Mouse (Mus musculus): ENCODE measurements at regions not wholly inside any gene's neighbourhood (a gene's known extent, or its start where the extent isn't known, plus 50 kb on each side); places are given as distances from the start of the nearest gene placed in this dataset.
A peak's percentile ranks its signal among the peaks of the same experiment; 100 is the strongest.
"Not testable (repeated sequence)": the region's sequence is repeated elsewhere in the genome, so short reads cannot be mapped to it uniquely, and the experiment has no call there.

DNA sequence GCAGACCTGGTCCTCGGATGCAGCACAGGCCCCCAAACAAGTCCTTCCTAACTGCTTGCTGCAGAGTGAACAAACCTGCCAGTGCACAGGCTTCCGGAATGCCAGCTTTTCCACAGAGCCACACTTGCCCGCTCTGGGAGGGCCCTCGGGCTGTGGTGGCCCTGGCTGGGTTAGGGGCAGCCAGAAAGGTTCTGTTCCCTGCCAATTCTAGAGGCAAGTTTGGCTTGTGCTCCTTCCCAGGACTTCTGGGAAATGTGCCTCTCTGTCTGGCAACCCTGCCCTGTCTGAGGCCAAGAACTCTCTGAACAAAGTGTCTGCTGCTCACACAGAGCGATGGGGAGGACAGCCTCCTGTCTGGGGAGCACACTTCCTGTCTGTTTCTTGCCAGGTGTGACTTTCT is 66.4 kb downstream of the Xrcc2 start:
- DNase-seq (ENCODE audit: low read depth, low spot score): no peak

- DNase-seq (ENCODE audit: low read depth, low spot score): no peak
These were observed 67.5 kb downstream of the Xrcc2 start for GRCm38 (mm10) chr5:25638097-25638496.

DNA sequence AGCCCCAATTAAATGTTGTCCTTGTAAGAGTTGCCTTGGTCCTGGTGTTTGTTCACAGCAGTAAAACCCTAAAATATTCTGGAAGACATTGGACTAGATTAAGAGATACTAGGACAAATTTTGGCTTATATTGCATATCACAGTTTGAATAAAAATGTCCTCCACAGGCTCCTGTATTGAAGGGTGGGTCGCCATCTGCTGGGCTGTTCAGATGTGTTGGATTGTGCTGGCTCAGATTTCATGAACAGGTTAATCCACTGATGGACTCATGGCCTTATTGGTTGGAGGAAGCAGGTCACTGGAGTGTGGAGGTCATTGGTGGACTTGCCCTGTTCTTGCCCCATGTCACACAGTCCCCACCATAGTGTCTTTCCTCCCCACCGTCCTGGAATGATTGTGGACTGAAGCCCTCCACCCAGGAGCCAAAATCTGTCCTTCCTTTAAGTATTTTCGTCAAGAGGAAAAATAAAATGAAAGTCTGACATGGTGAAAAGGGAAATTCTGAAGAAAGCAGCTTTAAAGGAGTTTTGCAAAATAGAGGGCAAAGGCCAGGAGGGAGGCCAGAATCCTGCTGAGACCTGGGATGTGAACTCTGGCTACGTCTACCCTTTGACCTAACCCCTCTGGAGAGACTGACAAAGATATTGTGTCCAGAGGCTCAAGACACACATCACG is 72.6 kb downstream of the Xrcc2 start:
- no peak for DNase-seq (ENCODE audit: low read depth, low spot score)

DNA sequence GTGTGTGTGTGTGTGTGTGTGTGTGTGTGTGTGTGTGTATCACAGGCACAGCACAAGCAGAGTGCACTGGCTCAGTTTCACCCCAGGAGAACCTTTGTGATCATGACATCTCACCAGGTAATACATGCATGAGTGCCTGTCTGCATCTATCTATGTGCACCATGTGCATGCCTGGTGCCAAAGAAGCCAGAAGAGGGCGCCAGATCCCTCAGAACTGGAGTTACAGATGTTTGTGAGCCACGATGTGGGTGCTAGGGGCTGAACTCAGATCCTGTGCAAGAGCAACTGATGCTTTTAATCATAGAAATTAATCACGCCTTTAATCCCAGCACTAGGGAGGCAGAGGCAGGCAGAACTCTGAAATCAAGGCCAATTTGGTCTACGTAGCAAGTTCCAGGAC is 75.9 kb downstream of the Xrcc2 start:
- DNase-seq (ENCODE audit: low read depth, low spot score): no peak

DNA sequence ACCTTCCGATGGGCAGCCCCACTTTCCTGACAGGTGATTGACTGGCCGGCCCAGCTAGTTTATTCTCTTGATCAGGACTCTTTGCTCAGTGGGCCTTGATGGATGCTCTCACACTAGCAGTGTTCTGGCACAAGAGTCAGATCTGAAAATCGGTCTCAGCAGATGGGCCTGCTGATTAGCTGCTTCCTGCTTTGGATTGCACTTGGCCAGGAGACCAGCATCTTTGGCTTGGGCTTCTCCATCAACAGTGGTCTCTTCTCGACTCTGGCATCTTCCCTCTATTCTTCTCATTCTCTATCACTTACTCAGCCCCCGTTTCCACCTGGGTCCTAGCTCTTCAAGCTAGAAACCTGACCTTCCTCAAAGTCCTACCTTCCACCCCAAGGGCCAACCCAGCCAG is 77.1 kb downstream of the Xrcc2 start:
- DNase-seq (ENCODE audit: low read depth, low spot score): no peak

- DNase-seq (ENCODE audit: low read depth, low spot score): no peak
These were observed 78.5 kb downstream of the Xrcc2 start for GRCm38 (mm10) chr5:25627086-25627485.

DNA sequence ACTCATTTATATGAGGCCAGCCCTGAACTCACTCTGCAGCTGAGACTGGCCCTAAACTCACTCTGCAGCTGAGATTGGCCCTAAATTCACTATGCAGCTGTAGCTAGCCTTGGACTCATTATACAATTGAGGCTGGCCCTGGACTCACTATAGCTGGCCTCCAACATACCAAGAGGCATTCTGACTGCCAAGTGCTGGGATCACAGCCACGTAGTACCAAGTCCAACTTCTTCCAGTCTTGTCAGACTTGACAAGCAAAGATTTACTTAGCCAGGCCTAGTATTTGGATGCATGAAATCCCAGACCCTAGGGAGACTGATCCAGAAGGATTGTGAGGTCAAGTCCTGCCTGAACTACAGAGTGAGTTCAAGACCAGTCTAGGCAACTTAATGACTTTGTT is 81.6 kb downstream of the Xrcc2 start:
- DNase-seq (ENCODE audit: low read depth, low spot score): no peak

- DNase-seq (ENCODE audit: low read depth, low spot score): no peak
These were observed 85.8 kb downstream of the Xrcc2 start for GRCm38 (mm10) chr5:25619872-25620271.

DNA sequence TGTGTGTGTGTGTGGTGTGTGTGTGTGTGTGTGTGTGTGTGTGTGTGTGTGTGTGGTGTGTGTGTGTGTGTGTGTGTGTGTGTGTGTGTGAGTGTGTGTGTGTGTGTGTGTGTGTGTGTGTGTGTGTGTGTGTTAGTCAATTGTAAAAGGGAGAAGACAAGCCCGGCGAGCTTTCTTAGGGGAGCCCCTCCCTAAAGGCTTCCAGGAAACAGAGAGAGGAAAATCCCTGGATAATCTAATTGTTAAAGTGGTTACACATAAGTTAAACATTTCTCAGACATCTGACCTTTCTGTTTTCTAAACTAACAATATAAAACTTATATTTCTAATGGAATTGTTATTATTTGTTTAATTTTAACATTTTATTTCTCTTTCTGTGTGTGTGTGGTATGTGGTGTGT is 86.3 kb downstream of the Xrcc2 start:
- DNase-seq (ENCODE audit: low read depth, low spot score): not testable (repeated sequence)

- no peak for DNase-seq (ENCODE audit: low read depth, low spot score)
These were observed 91.0 kb downstream of the Xrcc2 start for GRCm38 (mm10) chr5:25614659-25615061.

DNA sequence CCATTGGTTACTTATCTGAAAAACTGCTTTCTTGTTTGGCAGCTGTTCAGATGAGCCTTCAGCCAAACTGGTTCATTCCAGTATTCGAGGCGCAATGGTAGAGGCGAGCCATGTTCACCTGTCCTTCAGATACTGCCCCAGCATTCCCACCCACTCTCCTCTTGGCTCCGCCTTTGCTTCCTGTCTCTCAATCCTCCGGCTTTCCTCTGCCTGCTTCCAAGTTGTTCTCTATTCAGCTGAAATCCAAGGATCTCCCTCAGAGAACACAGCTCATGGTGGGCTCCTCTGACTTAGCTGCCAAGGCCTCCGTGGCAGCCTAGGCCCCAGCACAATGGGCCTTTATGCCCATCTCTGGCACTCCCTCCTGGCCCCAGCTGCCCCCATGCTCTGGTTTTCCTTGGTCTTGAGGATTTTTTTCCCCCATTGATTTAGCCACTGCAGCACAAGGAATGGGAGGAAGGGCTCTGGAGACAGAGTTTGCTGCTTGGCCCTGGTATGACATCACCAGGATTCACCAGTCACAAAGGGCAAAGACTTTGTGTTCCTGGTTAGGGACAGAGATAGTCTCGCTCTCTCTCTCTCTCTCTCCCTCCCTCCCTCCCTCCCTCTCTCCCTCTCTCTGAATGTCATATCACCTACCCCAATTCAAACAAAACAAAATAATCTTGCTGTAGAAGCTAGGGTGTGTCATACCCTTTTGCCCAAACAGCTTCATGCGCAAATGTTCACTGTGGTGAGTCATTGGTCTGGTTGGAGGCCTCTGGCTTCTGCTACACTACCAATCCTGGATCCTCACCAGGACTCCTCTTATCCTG is 91.6 kb downstream of the Xrcc2 start:
- peak; percentile 13 for DNase-seq (ENCODE audit: low read depth, low spot score)

DNA sequence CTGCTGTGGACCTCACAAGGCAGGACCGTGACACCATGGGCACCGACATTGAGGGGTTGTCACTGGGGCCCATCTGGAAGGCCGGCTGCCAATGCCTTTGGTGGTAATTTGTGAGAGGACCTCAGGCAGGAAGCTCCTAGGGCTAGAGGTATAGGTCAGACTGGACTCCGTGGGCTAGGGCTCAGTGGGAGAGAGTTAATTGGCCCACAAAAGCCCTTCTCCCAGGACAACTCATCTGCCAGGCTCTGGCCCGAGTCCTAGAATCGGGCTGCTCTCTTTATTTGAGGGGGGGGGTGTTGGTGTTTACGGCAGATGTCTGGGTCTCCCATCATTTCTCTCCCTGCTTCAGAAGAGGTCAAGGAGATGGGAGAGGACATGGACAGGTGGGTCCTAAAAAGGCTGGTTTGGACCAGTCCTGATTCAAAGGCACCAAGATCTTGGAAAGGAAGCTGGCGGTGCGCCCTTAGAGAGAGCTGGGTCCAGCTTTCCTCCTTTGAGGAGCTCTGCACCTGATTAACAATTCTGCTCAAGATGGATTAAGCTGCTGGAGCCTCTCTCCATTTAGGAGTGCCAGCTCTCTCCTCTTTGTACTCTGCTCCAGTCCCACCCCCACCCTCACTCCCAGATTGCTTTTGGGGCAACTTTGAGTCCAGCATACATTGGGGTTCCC is 93.5 kb downstream of the Xrcc2 start:
- DNase-seq (ENCODE audit: low read depth, low spot score): no peak

- DNase-seq (ENCODE audit: low read depth, low spot score): peak; percentile 87
These were observed 94.0 kb downstream of the Cct8l1 start for GRCm38 (mm10) chr5:25609911-25610310.

GRCm38 (mm10) chr5:25602123-25602522 is 86.3 kb downstream of the Cct8l1 start:
- DNase-seq (ENCODE audit: low read depth, low spot score): no peak

DNA sequence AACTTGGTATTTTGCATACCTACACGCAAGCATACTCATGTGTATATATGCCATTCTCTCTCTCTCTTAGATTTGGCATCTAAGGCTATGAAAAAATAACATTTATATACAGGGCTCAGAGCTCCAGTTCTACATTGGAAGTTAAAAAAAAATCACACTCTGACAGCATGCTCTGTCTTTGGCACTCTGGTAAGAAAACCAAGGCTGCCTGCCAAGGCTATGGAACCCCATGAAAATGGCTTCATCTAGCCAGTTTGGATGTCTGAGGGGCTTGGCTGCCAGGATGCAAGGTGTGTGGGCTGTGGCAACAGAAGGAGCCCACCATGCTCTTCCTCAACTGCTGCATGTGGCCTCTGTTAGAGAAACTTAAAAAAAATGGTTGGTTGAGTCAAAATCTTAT is 83.5 kb downstream of the Cct8l1 start:
- DNase-seq (ENCODE audit: low read depth, low spot score): peak; percentile 23

GRCm38 (mm10) chr5:25597786-25598185 is 81.9 kb downstream of the Cct8l1 start:
- DNase-seq (ENCODE audit: low read depth, low spot score): no peak

GRCm38 (mm10) chr5:25591709-25592108 is 75.8 kb downstream of the Cct8l1 start:
- DNase-seq (ENCODE audit: low read depth, low spot score): no peak
